Mouse (Mus musculus): Measurements from ENCODE around the gene Nckap5l. TPM values are rescaled to one million over a fixed set of nuclear protein-coding genes. Genes with fewer than 3 reads are reported as not detected.

The Nckap5l gene
- polyA plus RNA-seq, 1 experiment, result 3.1 TPM

DNA sequence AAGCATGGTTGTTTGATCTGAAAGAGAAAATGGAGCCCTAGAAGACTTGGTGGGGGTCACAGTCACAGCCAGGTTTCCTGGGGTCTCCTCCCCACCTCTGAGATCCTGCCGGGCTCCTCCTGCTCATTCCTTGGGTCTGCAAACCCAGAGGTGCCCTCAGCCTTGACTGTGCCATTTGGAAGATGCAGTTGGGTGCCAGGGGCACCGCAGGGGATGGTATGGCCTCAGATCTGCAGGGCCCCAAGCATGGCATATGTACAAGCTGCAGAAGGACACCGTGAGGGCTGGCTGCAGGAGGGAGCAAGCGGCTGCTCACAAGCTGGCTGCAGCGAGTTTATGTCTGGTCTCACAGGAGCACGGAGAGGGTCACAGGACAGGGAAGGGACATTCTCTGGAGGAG, 42.2 kb upstream of the Nckap5l start:
- peak; percentile 8 for DNase-seq
- 48% methylated on average over 6 of the region's 6 CpGs for WGBS
- TF ChIP-seq CTCF (conservative IDR thresholded peaks at IDR 0.05; ENCODE audit: insufficient read depth, insufficient read length, low read depth, low read length) (no peak), POLR2A (IDR thresholded peaks at IDR 0.05; ENCODE audit: low read depth, low read length) (no peak)
- Histone ChIP-seq H3K36me3 (ENCODE audit: control insufficient read depth, insufficient read depth, low read length) (no peaks in the 10 kb centered on the region), H3K4me1 (ENCODE audit: control insufficient read depth, insufficient read depth, low read length) (peaks cover 12% of the 10 kb centered on the region; the same call in 1 of the 2 replicates), H3K27me3 (replicated peaks; ENCODE audit: control insufficient read depth, insufficient read depth, low read length) (no peaks in the 10 kb centered on the region), H3K27ac (ENCODE audit: insufficient read depth, low read depth, low read length) (peak overlapping the region; percentile 24), H3K4me3 (ENCODE audit: insufficient read depth, low read depth, low read length) (no peak overlapping the region)

GRCm38 (mm10) chr15:99498781-99499180, 41.2 kb upstream of the Nckap5l start:
- H3K4me1 ChIP-seq (ENCODE audit: control insufficient read depth, insufficient read depth, low read length), result peaks cover 12% of the 10 kb centered on the region; the same call in 1 of the 2 replicates
- H3K4me3 ChIP-seq (ENCODE audit: insufficient read depth, low read depth, low read length), result no peak overlapping the region
- H3K36me3 ChIP-seq (ENCODE audit: control insufficient read depth, insufficient read depth, low read length), result no peaks in the 10 kb centered on the region
- peak overlapping the region; percentile 80 for H3K27ac ChIP-seq (ENCODE audit: insufficient read depth, low read depth, low read length)
- no peaks in the 10 kb centered on the region for H3K27me3 ChIP-seq (replicated peaks; ENCODE audit: control insufficient read depth, insufficient read depth, low read length)
- DNase-seq, result peak; percentile 80
- WGBS, result 30% methylated on average over 4 of the region's 4 CpGs
- TF ChIP-seq POLR2A (IDR thresholded peaks at IDR 0.05; ENCODE audit: low read depth, low read length), result no peak
- no peak for TF ChIP-seq CTCF (conservative IDR thresholded peaks at IDR 0.05; ENCODE audit: insufficient read depth, insufficient read length, low read depth, low read length)

DNA sequence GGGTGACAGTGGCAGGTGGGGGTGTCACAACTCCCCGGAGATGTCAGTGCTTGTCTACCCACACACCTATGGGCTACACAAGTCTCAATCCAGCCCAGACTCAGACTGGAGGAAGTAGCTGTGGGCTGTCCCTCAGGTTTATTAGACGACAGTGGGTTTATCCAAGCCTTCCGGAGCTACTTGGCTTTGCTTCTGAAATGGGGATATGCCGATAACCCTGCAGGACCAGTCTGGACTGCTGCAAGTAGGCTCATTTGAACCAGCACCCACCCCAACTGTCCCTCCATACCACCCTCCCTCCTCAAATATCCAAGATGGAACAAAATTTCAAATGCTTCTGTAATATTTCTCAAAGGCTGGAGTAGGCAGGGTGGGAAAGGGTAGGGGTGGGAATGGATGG, 40.8 kb upstream of the Nckap5l start:
- H3K4me1 ChIP-seq (ENCODE audit: control insufficient read depth, insufficient read depth, low read length), result peaks cover 12% of the 10 kb centered on the region; the same call in 1 of the 2 replicates
- WGBS, result 50% methylated on average over 4 of the region's 4 CpGs

GRCm38 (mm10) chr15:99497527-99498242, 40.1 kb upstream of the Nckap5l start:
- H3K27me3 ChIP-seq (replicated peaks; ENCODE audit: control insufficient read depth, insufficient read depth, low read length), result no peaks in the 10 kb centered on the region
- 23% methylated on average over 12 of the region's 12 CpGs for WGBS
- TF ChIP-seq POLR2A (IDR thresholded peaks at IDR 0.05; ENCODE audit: low read depth, low read length) (no peak), CTCF (conservative IDR thresholded peaks at IDR 0.05; ENCODE audit: insufficient read depth, insufficient read length, low read depth, low read length) (no peak)
- no peak overlapping the region for H3K4me3 ChIP-seq (ENCODE audit: insufficient read depth, low read depth, low read length)
- H3K27ac ChIP-seq (ENCODE audit: insufficient read depth, low read depth, low read length), result peak overlapping the region; percentile 80
- H3K36me3 ChIP-seq (ENCODE audit: control insufficient read depth, insufficient read depth, low read length), result no peaks in the 10 kb centered on the region
- peaks cover 12% of the 10 kb centered on the region; the same call in 1 of the 2 replicates for H3K4me1 ChIP-seq (ENCODE audit: control insufficient read depth, insufficient read depth, low read length)
- DNase-seq, result peak; percentile 94

More for the DNA sequence above, 40.8 kb upstream of the Nckap5l start:
- no peaks in the 10 kb centered on the region for H3K27me3 ChIP-seq (replicated peaks; ENCODE audit: control insufficient read depth, insufficient read depth, low read length)
- no peak for DNase-seq
- peak overlapping the region; percentile 80 for H3K27ac ChIP-seq (ENCODE audit: insufficient read depth, low read depth, low read length)
- TF ChIP-seq CTCF (conservative IDR thresholded peaks at IDR 0.05; ENCODE audit: insufficient read depth, insufficient read length, low read depth, low read length), result no peak
- no peak for TF ChIP-seq POLR2A (IDR thresholded peaks at IDR 0.05; ENCODE audit: low read depth, low read length)
- no peak overlapping the region for H3K4me3 ChIP-seq (ENCODE audit: insufficient read depth, low read depth, low read length)
- no peaks in the 10 kb centered on the region for H3K36me3 ChIP-seq (ENCODE audit: control insufficient read depth, insufficient read depth, low read length)

- no peaks in the 10 kb centered on the region for H3K36me3 ChIP-seq (ENCODE audit: control insufficient read depth, insufficient read depth, low read length)
- peak overlapping the region; percentile 78 for H3K27ac ChIP-seq (ENCODE audit: insufficient read depth, low read depth, low read length)
- peaks cover 10% of the 10 kb centered on the region; the same call in 1 of the 2 replicates for H3K4me1 ChIP-seq (ENCODE audit: control insufficient read depth, insufficient read depth, low read length)
- no peak overlapping the region for H3K4me3 ChIP-seq (ENCODE audit: insufficient read depth, low read depth, low read length)
- WGBS, result 12% methylated on average over 4 of the region's 4 CpGs
- DNase-seq, result peak; percentile 69
- no peaks in the 10 kb centered on the region for H3K27me3 ChIP-seq (replicated peaks; ENCODE audit: control insufficient read depth, insufficient read depth, low read length)
- TF ChIP-seq POLR2A (IDR thresholded peaks at IDR 0.05; ENCODE audit: low read depth, low read length), result no peak
- peak; percentile 79 for TF ChIP-seq CTCF (conservative IDR thresholded peaks at IDR 0.05; ENCODE audit: insufficient read depth, insufficient read length, low read depth, low read length)
Measured at GRCm38 (mm10) chr15:99497061-99497460, 39.5 kb upstream of the Nckap5l start.

DNA sequence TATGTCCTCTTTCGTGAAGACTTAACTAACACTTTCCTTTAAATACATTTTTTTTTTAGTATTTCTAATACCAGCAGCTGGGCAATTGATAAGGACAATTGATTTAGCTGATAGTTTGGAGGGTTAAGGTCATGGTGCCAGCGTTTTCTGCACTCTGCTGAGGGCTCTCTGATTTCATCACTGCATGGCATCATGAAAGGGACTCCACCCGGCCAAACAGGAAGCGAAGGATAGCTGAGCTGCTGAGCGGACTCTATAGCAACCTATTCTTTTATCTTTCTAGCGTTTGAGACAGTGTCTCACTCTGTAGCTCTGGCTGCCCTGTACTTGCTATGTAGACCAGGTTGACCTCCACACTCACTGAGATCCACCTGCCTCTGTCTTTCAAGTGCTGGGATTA, 27.2 kb upstream of the Nckap5l start:
- Histone ChIP-seq H3K4me1 (ENCODE audit: control insufficient read depth, insufficient read depth, low read length) (no peaks in the 10 kb centered on the region), H3K27ac (ENCODE audit: insufficient read depth, low read depth, low read length) (no peak overlapping the region), H3K27me3 (replicated peaks; ENCODE audit: control insufficient read depth, insufficient read depth, low read length) (no peaks in the 10 kb centered on the region), H3K36me3 (ENCODE audit: control insufficient read depth, insufficient read depth, low read length) (no peaks in the 10 kb centered on the region), H3K4me3 (ENCODE audit: insufficient read depth, low read depth, low read length) (no peak overlapping the region)
- 66% methylated on average over 6 of the region's 6 CpGs for WGBS
- TF ChIP-seq POLR2A (IDR thresholded peaks at IDR 0.05; ENCODE audit: low read depth, low read length) (no peak), CTCF (conservative IDR thresholded peaks at IDR 0.05; ENCODE audit: insufficient read depth, insufficient read length, low read depth, low read length) (no peak)
- DNase-seq, result no peak

DNA sequence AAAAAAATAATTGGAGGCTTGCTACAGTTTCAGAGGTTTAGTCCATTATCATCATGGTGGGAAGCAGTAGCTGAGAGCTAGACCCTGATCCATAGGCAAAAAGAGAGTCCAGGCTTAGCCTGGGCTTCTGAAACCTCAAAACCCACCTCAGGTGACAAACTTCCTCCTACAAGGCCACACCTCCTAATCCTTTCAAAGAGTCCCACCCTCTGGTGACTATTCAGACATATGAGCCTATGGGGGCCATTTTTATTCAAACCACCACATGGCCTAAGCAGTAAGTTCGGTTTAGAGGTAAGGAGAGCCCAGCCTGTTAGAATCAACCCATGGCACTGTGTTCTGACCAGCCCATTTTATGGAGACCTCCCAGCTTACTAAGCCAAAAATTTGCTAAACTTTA, 18.3 kb upstream of the Nckap5l start:
- WGBS, result 80% methylated on average over 1 of the region's 1 CpGs
- TF ChIP-seq POLR2A (IDR thresholded peaks at IDR 0.05; ENCODE audit: low read depth, low read length) (no peak), CTCF (conservative IDR thresholded peaks at IDR 0.05; ENCODE audit: insufficient read depth, insufficient read length, low read depth, low read length) (no peak)
- DNase-seq, result no peak
- Histone ChIP-seq H3K27ac (ENCODE audit: insufficient read depth, low read depth, low read length) (no peak overlapping the region), H3K27me3 (replicated peaks; ENCODE audit: control insufficient read depth, insufficient read depth, low read length) (no peaks in the 10 kb centered on the region), H3K36me3 (ENCODE audit: control insufficient read depth, insufficient read depth, low read length) (no peaks in the 10 kb centered on the region), H3K4me3 (ENCODE audit: insufficient read depth, low read depth, low read length) (no peak overlapping the region), H3K4me1 (ENCODE audit: control insufficient read depth, insufficient read depth, low read length) (peaks cover 4% of the 10 kb centered on the region; the same call in 1 of the 2 replicates)
